Comparison of ENCODE assay signal across 28 mouse cellular contexts in the genomic region with DNA sequence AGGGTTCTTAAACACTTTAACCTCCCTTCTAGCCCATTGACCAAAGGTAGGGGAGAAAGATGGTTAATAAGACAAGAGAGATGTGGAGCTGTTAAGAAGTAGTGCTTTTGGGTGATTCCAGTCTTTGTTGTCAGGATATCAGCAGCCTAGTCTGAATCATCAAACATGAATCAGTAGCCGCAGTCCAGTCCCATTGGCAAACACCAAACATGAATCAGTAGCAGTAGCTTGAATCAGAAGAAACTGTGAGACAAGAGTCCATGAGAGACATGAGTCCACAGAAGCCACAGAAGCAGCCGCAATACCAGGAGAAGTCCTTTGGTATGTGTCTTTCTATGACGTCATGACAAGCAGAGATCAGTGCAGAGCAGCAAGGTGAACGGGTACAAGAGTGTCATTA.
"Had no signal": no experiment of that assay in that cellular context is flagged by ENCODE, and none has a peak within 500 bp of the region (broad histone marks: within the 10 kb centered on the region; RNA-seq: fewer than 3 reads in every experiment).

No protein-coding gene starts in this region.

- DNase-seq: gastrocnemius, postnatal 10 days; gastrocnemius, postnatal 25 days; heart, adult 18-20 months; heart, postnatal 10 days; heart, postnatal 4 days; kidney, adult 18-20 months; kidney, adult 8-10 months; kidney, postnatal 10 days; kidney, postnatal 25 days; kidney, postnatal 4 days; liver; liver, embryonic 13.5 days; liver, postnatal 0 days had no signal

- H3K4me1 ChIP-seq: heart, embryonic 10.5 days; heart, embryonic 12.5 days; hindbrain, embryonic 10.5 days; intestine, embryonic 15.5 days; limb, embryonic 10.5 days; limb, embryonic 12.5 days; liver, embryonic 13.5 days; liver, embryonic 15.5 days had no signal

- H3K4me3 ChIP-seq: heart, embryonic 10.5 days; heart, embryonic 12.5 days; hindbrain, embryonic 10.5 days; hindbrain, embryonic 12.5 days; intestine, embryonic 15.5 days; layer of hippocampus, adult 2 months; left cerebral cortex, adult 2 months; limb, embryonic 10.5 days; limb, embryonic 12.5 days; liver, embryonic 13.5 days; liver, embryonic 15.5 days had no signal

- H3K27ac ChIP-seq: heart, embryonic 10.5 days; hindbrain, embryonic 10.5 days; hindbrain, embryonic 12.5 days; hindbrain, embryonic 14.5 days; intestine, embryonic 15.5 days; layer of hippocampus, adult 2 months; left cerebral cortex, adult 2 months; limb, embryonic 10.5 days; limb, embryonic 12.5 days; liver, embryonic 13.5 days; liver, embryonic 15.5 days had no signal

- ATAC-seq: hindbrain, embryonic 16.5 days; inflammation-experienced regulatory T-cells, adult 6 months; intestine, embryonic 15.5 days; intestine, postnatal 0 days; liver, postnatal 0 days had no signal

- H3K36me3 ChIP-seq: heart, embryonic 10.5 days; heart, embryonic 12.5 days; hindbrain, embryonic 10.5 days; hindbrain, embryonic 12.5 days; intestine, embryonic 15.5 days; limb, embryonic 10.5 days; limb, embryonic 12.5 days; liver, embryonic 13.5 days; liver, embryonic 15.5 days had no signal

- H3K9ac ChIP-seq: heart, embryonic 12.5 days; hindbrain, embryonic 12.5 days; hindbrain, embryonic 14.5 days; intestine, embryonic 15.5 days; limb, embryonic 12.5 days; liver, embryonic 13.5 days; liver, embryonic 15.5 days; liver, postnatal 0 days had no signal

- H3K4me2 ChIP-seq: heart, embryonic 12.5 days; hindbrain, embryonic 12.5 days; hindbrain, embryonic 14.5 days; intestine, embryonic 15.5 days; limb, embryonic 12.5 days; liver, embryonic 11.5 days; liver, embryonic 13.5 days; liver, embryonic 15.5 days had no signal

- H3K9me3 ChIP-seq: heart, embryonic 10.5 days; heart, embryonic 12.5 days; hindbrain, embryonic 10.5 days; hindbrain, embryonic 12.5 days; intestine, embryonic 15.5 days; limb, embryonic 10.5 days; limb, embryonic 12.5 days; liver, embryonic 13.5 days; liver, embryonic 15.5 days had no signal

- H3K27me3 ChIP-seq: hindbrain, embryonic 12.5 days; intestine, embryonic 15.5 days; limb, embryonic 12.5 days; liver, embryonic 13.5 days; liver, embryonic 15.5 days had no signal
